Mouse (Mus musculus) kidney, adult 2 months (tissue): ENCODE measurements at regions not wholly inside any gene's neighbourhood (a gene's known extent, or its start where the extent isn't known, plus 50 kb on each side); places are given as distances from the start of the nearest gene placed in this dataset.

ENCODE experiments used
- CTCF ChIP-seq: fragments of 200-500 bp; conservative IDR thresholded peaks from 2 replicates; pipeline ENCODE4 v1.5.1; 2011; ENCODE audit warnings: low read depth, mild to moderate bottlenecking, control low read depth, low read length, moderate library complexity, mixed read lengths; ENCODE audit not compliant: insufficient read depth, insufficient read length
- POLR2A ChIP-seq: fragments of 200-500 bp; IDR thresholded peaks from one replicate; pipeline ENCODE4 v1.6.1; 2011; ENCODE audit warnings: low read depth, low read length, control low read depth

- TF ChIP-seq POLR2A = no peak
- TF ChIP-seq CTCF = no peak
These were observed 117.0 kb upstream of the Tmem164 start for GRCm38 (mm10) chrX:142564186-142564585.
